Mouse (Mus musculus) cerebellum, adult 9-10 months (tissue): ENCODE results near the gene Fkbp8.

Experiments
- DNase-seq: peaks from one replicate; pipeline ENCODE4 v3.0.0; 2022

The Fkbp8 gene

GRCm38 (mm10) chr8:70529741-70530161, 2.2 kb downstream of the Fkbp8 start:
- no peak for DNase-seq

GRCm38 (mm10) chr8:70530314-70530713, 2.8 kb downstream of the Fkbp8 start:
- DNase-seq = no peak

- DNase-seq = no peak
These were observed 6.8 kb downstream of the Fkbp8 start for GRCm38 (mm10) chr8:70534281-70534680.

GRCm38 (mm10) chr8:70535221-70535620, 7.7 kb downstream of the Fkbp8 start:
- no peak for DNase-seq

GRCm38 (mm10) chr8:70535701-70536100, 8.2 kb downstream of the Fkbp8 start:
- no peak for DNase-seq

- peak; percentile 78 for DNase-seq
These were observed 10.6 kb downstream of the Fkbp8 start for GRCm38 (mm10) chr8:70538024-70538579.

- DNase-seq = peak; percentile 100
These were observed 11.1 kb downstream of the Fkbp8 start for GRCm38 (mm10) chr8:70538633-70539076.

DNA sequence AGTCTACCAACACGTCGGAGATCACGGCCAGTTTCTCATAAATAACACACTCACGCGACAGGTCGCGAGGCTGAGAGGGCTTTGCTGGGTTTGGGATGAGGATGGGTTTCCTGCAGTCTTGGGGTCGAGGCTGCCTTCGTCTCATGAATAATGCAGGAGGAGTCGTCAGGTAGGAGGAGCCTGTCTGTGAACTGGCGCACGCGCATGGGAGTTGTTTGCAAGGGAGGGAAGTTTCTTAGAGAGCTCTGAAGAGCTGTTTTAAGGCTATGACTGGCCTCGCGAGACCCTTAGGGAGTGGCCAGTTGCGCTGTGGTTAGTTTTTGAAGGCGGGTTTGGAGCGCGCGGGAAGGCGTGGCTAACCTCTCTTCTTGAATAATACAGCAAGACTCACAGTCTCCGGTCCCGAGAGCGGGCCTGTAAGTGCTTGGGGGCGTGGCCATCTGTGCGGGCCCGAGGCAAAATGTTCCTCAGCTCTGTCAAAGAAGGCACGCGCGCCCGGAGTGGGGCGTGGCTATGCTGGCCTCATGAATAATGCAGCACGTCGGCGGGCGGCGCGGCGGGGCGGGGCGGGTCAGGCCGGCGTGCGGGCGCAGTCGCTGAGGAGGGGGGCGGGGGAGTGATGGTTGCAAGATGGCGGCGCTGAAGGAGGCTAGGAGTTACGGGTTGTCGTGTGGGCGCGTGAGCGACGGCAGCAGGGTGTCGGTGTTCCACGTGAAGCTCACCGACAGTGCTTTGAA, 11.7 kb downstream of the Fkbp8 start, which contains the start of gene Ell:
TSS of gene Ell (plus strand) at position 381 of the 737 bp plus-strand sequence.
- DNase-seq = peak; percentile 99

GRCm38 (mm10) chr8:70540013-70540506, 12.5 kb downstream of the Fkbp8 start:
- peak; percentile 71 for DNase-seq

DNA sequence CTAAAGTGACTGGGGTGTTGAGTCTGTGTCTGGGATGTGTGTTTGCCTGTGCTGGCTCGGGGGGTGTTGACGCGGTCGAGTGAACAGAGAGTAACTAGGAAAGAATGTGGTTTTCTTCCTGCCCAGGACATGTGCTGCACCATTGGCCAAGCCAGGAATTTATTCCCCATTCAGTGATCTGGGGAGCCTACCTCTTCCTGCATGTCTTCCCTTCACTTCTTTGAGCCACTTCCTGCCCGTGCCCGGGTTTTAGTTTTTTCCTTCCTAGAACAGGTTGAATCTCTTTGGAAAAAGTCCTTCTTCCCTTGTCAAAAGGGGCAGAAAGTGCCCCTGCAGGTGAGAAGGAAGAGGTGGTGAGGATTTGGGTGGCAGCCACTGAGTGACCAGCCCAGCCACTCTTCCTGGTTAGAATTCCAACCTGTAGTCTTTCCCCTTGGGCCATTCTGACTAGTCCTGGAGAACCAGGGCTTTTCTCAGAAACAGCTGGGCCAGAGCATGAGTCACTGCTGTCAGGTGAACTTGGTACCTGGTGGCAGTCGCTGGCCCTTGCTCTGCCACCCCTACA, 13.1 kb downstream of the Fkbp8 start:
- no peak for DNase-seq

DNA sequence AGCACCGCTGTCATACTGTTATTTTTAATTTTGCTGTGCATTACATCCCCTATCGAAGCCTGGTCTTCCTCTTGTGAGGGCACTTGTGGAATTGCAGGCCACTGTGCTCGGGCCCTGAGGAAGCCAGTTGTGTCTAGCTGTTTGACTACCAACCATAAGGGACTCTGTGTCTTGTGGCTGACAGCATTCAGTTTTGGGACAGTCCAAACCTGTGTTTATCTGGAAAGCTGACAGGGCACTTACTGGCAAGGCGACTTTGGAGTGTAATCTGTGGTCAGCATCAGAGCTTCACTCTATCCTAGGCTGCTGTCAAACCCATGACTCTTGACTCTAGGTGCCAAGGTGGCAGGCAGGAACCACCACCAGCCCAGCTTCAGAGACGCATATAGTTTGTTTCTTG, 13.6 kb downstream of the Fkbp8 start:
- DNase-seq = no peak

- no peak for DNase-seq
These were observed 16.7 kb downstream of the Fkbp8 start for GRCm38 (mm10) chr8:70544200-70544687.

DNA sequence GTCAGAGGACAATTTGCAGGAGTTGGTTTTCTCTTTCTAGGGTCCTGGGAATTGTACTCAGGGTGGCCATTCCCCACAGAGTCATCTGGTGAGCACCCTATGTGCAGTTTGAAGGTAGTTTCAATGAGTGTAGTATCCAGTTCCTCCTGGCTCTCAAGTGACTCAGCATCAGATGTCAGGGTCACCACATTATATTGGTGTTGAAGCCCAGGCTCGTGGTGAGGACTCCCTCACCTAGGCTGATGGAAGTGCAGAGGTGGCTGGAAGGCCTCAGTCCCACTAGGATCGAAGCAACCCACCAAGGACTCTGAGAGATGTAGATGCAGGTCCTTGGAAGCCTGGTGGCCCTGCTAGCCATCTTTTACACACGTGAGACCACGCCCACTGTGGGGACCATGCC, 18.9 kb downstream of the Fkbp8 start:
- no peak for DNase-seq

DNA sequence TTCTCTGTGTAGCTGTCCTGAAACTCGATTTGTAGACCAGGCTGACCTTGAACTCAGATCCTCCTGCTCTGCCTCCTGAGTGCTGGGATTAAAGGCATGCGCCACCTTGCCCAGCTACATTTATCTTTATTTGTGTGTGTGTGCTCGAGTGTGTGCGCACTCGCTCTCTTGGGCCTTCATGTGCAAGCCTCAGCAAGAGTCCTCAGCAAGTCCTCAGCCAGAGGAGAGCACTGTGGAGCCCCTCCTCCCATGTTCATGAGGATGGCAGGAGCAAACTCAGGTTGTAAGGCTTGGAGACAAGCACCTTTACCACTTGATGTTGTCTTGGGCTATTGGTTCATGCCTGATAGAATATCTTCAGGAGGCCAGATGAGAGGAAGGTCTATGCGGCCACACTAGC, 20.2 kb downstream of the Fkbp8 start:
- DNase-seq = no peak

GRCm38 (mm10) chr8:70549412-70550184, 22.1 kb downstream of the Fkbp8 start:
- no peak for DNase-seq

DNA sequence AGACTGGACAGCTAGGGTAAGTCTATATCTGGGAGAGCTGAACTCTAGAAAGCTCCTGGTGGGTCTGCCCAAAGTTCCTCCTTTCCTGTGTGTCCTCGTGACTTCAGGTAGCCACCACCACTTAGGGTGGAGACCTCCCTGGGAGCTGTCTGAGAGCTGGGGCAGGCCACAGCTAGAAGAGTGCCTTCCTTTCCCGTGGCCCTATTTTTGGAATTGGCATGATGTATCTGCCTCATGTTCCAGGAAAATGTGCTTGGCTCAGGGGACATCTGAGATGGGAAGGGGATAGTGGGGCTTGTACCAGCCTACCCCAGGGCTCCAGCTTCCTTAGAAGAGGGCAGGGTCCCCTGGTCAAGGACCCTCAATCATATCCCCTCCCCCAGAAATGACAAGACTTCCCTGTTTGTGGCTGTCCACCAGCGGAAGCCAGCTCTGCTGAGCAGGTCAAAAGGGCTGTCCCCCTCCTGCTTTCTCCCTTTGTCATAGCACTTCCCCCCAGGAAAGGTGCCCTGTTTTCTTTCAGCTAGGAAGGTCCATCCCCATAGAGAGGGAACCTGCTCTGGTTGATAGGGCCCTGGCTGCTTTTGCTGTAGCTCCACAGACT, 24.1 kb downstream of the Fkbp8 start:
- no peak for DNase-seq

- DNase-seq = no peak
These were observed 25.3 kb downstream of the Fkbp8 start for GRCm38 (mm10) chr8:70552836-70553235.

DNA sequence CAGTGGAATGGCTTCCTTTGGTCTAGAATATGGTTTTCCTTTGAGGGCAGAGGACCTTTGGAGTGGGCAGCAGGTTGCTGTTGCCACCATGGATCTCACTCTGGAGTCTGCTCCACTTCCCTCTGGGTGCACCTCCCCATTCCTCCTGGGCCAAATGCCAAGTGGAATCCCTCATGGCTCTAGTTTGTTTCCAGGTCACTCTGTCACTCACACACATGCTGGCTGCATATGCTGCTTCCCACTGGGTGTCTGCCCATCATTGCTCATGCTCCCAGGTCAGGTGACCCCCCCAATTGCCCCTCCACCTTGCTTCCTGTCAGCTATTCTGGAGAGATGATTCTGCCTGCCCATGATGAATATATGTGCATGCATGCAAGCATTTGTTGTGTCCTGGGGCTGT, 26.2 kb downstream of the Fkbp8 start:
- DNase-seq = peak; percentile 88

DNA sequence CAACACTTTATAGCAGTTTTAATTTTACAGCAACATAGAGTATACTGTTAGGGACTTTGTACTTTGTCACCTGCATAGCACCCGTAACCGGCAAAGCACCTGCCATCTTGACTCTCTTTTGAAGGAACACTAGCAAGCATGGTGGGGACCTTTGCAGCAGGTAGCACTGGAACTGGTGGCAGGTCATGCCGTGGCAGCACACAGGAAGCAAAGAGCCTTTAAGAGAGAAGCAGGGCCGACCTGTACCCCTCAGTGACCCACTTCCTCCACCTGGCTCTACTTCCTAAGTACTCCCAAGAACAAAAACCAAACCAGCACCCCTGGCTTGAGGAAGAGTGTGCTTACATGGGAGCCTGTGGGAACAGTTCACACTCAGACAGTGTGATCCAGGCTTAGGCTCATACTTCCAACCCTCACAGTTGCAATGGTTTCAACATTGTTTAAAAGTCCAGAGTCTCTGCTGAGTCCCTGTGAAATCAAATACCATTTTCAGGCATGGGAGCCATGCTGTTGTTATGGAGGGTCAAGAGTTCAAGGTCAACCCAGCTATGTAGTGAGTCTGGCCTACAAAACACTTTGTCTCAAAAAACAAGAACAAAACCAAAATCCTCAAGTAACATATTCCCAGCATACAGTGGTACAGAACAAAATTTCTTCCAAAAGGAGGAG, 27.7 kb downstream of the Fkbp8 start:
- no peak for DNase-seq

- no peak for DNase-seq
These were observed 30.8 kb downstream of the Fkbp8 start for GRCm38 (mm10) chr8:70558334-70558733.

GRCm38 (mm10) chr8:70558983-70559382, 31.5 kb downstream of the Fkbp8 start:
- no peak for DNase-seq

- DNase-seq = no peak
These were observed 32.6 kb downstream of the Fkbp8 start for GRCm38 (mm10) chr8:70560096-70560495.
